Mouse (Mus musculus): ENCODE results near the gene Neu1.

GRCm38 (mm10) chr17:34962841-34963240, 31.8 kb downstream of the Neu1 start:
- TF ChIP-seq CTCF (IDR thresholded peaks at IDR 0.05; ENCODE audit: control insufficient read depth, insufficient read depth, insufficient replicate concordance, low read depth, low read length) (no peak), POLR2A (IDR thresholded peaks at IDR 0.05; ENCODE audit: control insufficient read depth, low read depth, low read length) (no peak)

Measured in testis, adult 2 months (tissue).